Mouse (Mus musculus) neural tube, embryonic 12.5 days (tissue): ENCODE measurements around the gene Chst11. TPM values are rescaled to one million over a fixed set of nuclear protein-coding genes. Genes with fewer than 3 reads are reported as not detected.

ENCODE experiments used
- ATAC-seq: fragments of 200-750 bp; cut with Nextera tagmentation; 2 replicates; pipeline ENCODE4 v1.8.0; 2017; ENCODE audit warnings: low read depth, mild to moderate bottlenecking, moderate TSS enrichment, moderate library complexity; ENCODE audit not compliant: low FRiP score
- H3K27ac ChIP-seq: fragments of 300-500 bp; sonication (generic); 2 replicates; pipeline ENCODE4 v1.5.1; 2016
- H3K27me3 ChIP-seq: fragments of 300-500 bp; sonication (generic); replicated peaks from 2 replicates; pipeline ENCODE4 v1.6.1; 2016; ENCODE audit warnings: mild to moderate bottlenecking
- H3K36me3 ChIP-seq: fragments of 300-500 bp; sonication (generic); 2 replicates; pipeline ENCODE4 v1.6.1; 2016; ENCODE audit warnings: mild to moderate bottlenecking
- H3K4me1 ChIP-seq: fragments of 300-500 bp; sonication (generic); 2 replicates; pipeline ENCODE4 v1.6.1; 2016
- H3K4me2 ChIP-seq: fragments of 300-500 bp; sonication (generic); replicated peaks from 2 replicates; pipeline ENCODE4 v1.6.1; 2016; ENCODE audit warnings: mild to moderate bottlenecking
- H3K4me3 ChIP-seq: fragments of 300-500 bp; sonication (generic); 2 replicates; pipeline ENCODE4 v1.5.1; 2016
- H3K9ac ChIP-seq: fragments of 300-500 bp; sonication (generic); 2 replicates; pipeline ENCODE4 v1.6.1; 2016; ENCODE audit warnings: mild to moderate bottlenecking
- H3K9me3 ChIP-seq: fragments of 300-500 bp; sonication (generic); 2 replicates; pipeline ENCODE4 v1.6.1; 2016; ENCODE audit warnings: mild to moderate bottlenecking
- WGBS: fragments of 180-500 bp; shearing (Covaris S2); methylation state at CpG from one replicate; pipeline ENCODE4 v1.1.7; 2016; 5-methylcytosine and 5-hydroxymethylcytosine counted together
- polyA plus RNA-seq: library from polyadenylated mRNA; unstranded; fragments of >200 nt; fragmentation: Nextera tagmentation; extraction: Ambion mirVana; gene quantifications from 2 replicates; pipeline ENCODE4 v1.2.1, GENCODE M21; 2016

Chst11 gene
- polyA plus RNA-seq, 1 experiment from 2014 or later = 3.1 TPM

DNA sequence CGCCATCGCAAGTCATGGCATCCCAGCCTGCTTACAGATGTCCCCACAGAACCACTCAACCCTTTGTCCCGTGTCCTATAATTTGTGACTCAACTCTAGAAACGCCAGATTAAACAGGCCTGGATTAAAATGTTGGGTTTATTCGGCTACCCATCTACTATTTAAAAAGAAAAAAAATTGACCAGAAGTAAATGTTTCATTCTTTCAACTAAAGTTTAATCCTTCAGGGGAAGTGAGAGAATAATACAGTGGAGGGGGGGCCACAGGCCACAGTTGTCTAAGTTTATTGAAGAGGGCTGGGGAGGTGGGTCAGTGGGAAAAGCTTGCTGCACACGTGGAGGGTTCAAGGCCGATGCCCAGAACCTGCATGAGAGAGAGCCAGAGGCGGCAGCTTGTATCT, 173.9 kb downstream of the Chst11 start:
- H3K9ac ChIP-seq = no peak overlapping the region
- no peaks in the 10 kb centered on the region for H3K9me3 ChIP-seq
- no peak overlapping the region for H3K4me2 ChIP-seq
- no peaks in the 10 kb centered on the region for H3K36me3 ChIP-seq
- H3K27ac ChIP-seq = no peak overlapping the region
- ATAC-seq = no peak
- H3K4me3 ChIP-seq = no peak overlapping the region
- WGBS = 91% methylated on average over 8 of the region's 8 CpGs
- peaks cover 16% of the 10 kb centered on the region for H3K4me1 ChIP-seq
- no peaks in the 10 kb centered on the region for H3K27me3 ChIP-seq

DNA sequence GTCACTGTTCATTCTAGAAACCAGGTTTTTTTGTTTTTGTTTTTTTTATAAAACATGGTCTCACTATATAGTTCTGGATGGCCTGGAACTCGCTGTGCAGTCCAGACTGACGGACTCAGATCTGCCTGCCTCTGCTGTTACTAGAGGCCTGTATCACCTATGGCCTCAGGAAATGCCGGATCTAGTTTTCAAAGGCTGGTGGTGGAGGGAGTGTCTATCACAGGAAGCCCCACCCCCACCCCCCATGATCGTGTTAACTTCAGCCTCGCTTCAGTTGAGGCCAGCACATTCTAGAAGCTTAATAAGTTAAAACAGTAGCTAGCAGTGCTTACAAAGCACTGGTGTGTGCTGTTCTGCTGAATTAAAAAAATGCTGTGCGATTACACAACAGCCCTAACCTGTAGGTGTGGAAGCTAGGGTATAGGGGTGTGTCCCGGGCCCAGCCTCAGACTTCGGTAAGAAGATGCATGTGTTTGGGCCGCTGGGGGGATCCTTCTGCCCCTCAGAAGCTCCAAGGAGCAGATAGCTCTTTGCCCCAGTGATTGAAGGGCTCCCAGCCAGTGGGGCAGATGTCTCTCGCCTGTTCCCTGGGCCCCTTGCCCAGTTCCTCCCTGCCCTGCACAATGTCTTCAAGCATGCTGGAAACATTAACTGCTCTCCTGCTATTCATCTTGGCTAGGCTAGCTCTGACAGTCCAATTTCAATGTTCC, 176.5 kb downstream of the Chst11 start:
- H3K27me3 ChIP-seq = no peaks in the 10 kb centered on the region
- H3K27ac ChIP-seq = no peak overlapping the region
- H3K4me3 ChIP-seq = no peak overlapping the region
- no peaks in the 10 kb centered on the region for H3K9me3 ChIP-seq
- no peaks in the 10 kb centered on the region for H3K36me3 ChIP-seq
- H3K4me1 ChIP-seq = peaks cover 16% of the 10 kb centered on the region
- 63% methylated on average over 10 of the region's 10 CpGs for WGBS
- no peak overlapping the region for H3K4me2 ChIP-seq
- ATAC-seq = no peak
- no peak overlapping the region for H3K9ac ChIP-seq

DNA sequence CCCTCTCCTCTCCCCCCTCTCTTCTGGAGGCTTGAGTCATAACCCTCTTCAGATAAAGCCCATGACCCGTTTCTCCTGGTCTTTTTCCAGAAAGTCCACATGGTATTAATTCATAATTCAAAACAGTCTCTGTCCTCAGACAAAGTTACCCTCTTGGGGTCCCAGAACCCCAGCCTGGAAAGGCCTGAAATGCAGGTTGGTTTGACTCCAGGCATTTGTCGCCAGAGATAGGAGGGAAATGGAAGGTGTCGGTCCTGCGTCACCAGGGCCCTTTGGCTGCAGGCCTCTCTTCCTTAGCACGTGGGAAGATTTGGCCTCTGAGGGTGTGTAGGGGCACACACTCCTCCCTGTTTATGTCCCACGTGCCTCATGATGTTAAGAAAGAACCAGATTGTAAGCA, 178.6 kb downstream of the Chst11 start:
- no peaks in the 10 kb centered on the region for H3K36me3 ChIP-seq
- no peak for ATAC-seq
- no peak overlapping the region for H3K4me2 ChIP-seq
- H3K27ac ChIP-seq = no peak overlapping the region
- H3K9ac ChIP-seq = no peak overlapping the region
- H3K4me1 ChIP-seq = peaks cover 16% of the 10 kb centered on the region
- H3K27me3 ChIP-seq = no peaks in the 10 kb centered on the region
- no peaks in the 10 kb centered on the region for H3K9me3 ChIP-seq
- H3K4me3 ChIP-seq = no peak overlapping the region
- 78% methylated on average over 6 of the region's 6 CpGs for WGBS

DNA sequence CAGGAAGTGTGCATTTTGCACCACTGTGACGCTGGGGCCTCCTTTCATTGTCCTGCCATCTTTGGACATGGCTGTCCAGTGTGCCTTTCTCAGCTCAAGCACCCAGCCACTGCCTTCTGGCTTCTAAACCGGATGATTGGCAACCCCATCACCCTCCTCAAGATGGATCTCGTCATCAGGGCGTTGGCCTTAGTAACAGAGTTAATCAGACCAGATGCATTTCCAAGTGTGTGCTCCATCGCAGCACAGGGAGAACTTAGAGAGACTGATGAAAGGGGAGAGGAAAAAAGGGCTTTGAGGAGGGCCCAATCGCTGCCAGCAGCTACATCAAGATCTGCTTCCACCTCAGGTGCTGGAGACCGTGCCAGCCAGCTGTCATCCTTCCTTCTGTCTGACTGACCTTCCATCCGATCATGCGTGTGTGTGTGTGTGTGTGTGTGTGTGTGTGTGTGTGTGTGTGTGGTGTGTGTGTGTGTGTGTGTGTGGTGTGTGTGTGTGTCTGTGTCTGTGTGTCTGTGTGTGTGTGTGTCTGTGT, 179.7 kb downstream of the Chst11 start:
- Histone ChIP-seq H3K9ac (no peak overlapping the region), H3K27me3 (no peaks in the 10 kb centered on the region), H3K4me3 (no peak overlapping the region), H3K36me3 (no peaks in the 10 kb centered on the region), H3K4me2 (no peak overlapping the region), H3K27ac (no peak overlapping the region), H3K4me1 (peaks cover 16% of the 10 kb centered on the region), H3K9me3 (no peaks in the 10 kb centered on the region)
- no peak for ATAC-seq
- 88% methylated on average over 7 of the region's 9 CpGs for WGBS

DNA sequence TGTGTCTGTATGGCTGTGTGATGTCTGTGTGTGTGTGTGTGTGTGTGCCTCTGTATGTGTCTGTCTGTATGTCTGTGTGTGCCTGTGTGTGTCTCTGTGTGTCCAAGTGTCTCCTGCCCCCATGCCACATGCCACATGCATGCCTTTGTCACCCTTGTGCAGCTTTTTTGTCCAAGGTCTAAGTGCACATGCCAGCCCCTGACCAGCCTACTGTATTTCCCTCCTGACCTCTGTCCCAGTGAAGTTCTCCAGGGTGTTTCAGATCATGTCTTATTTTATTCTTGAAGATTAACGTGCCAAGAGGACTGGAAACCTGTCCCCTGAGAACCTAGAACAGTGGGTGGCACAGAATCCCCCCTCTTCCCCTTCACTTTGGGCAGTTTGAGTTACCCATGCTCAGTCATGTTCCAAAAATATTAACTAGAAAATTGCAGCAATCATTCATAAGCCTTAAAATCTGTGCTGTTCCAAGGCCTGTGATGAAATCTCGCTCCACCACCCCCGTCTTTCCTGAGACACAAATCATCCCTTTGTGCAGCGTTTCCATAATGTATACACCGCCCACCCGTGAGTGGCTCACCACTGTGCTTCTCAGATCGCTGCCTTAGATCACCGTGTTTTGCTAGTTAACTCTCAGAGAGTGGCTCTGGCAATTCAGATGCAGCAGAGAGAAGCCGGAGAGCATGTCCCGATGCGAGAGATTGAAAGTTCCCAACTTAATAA, 180.4 kb downstream of the Chst11 start:
- Histone ChIP-seq H3K9ac (no peak overlapping the region), H3K36me3 (no peaks in the 10 kb centered on the region), H3K27me3 (no peaks in the 10 kb centered on the region), H3K4me3 (no peak overlapping the region), H3K4me1 (peaks cover 16% of the 10 kb centered on the region), H3K4me2 (no peak overlapping the region), H3K9me3 (no peaks in the 10 kb centered on the region), H3K27ac (no peak overlapping the region)
- no peak for ATAC-seq
- 71% methylated on average over 11 of the region's 11 CpGs for WGBS

DNA sequence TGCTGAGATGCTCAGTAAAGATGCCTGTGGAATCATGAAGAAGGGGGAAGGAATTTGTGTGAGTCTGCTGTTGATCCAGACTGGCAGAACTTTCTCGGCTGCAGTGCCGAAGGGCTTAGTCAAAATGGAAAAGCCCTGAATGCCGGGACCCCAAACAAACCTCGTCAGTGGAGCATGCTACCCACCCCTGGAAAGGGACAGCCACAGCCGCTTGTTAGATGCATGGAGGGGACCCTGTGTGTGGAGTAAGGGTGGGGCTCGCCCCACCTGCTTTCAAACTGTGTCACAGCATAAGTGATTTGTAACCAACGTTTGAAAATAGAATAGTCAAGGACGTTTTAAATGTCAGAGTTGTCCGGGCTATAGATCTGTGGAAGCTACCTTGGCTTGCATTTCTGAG, 181.0 kb downstream of the Chst11 start:
- Histone ChIP-seq H3K36me3 (no peaks in the 10 kb centered on the region), H3K4me2 (no peak overlapping the region), H3K9me3 (no peaks in the 10 kb centered on the region), H3K27ac (no peak overlapping the region), H3K27me3 (no peaks in the 10 kb centered on the region), H3K9ac (no peak overlapping the region), H3K4me3 (no peak overlapping the region), H3K4me1 (peaks cover 16% of the 10 kb centered on the region)
- ATAC-seq = no peak
- 77% methylated on average over 9 of the region's 9 CpGs for WGBS

DNA sequence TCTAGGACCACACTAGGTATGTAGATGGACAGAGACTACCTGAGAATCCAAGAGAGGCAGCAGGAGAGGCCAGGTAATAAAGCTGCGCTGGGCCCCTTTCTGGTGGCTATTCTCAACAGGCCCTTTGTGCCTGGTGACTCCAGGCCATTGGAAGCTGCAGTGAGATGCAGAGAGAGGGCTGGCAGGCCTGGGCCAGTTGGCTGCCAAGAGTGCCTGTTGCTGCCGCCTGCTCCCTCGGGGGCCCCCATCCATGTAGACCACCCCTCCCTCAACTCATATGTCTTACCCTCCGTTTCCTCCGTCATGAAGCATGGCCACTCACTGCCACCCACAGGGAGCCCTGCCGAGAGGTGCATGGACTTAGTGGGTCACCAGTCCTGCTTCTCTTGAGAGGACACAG, 182.2 kb downstream of the Chst11 start:
- H3K4me3 ChIP-seq = no peak overlapping the region
- no peak overlapping the region for H3K4me2 ChIP-seq
- whole genome bisulfite sequencing = 83% methylated on average over 6 of the region's 6 CpGs
- no peak overlapping the region for H3K27ac ChIP-seq
- H3K4me1 ChIP-seq = peaks cover 7% of the 10 kb centered on the region; the same call in 1 of the 2 replicates
- H3K9me3 ChIP-seq = no peaks in the 10 kb centered on the region
- H3K36me3 ChIP-seq = no peaks in the 10 kb centered on the region
- no peak overlapping the region for H3K9ac ChIP-seq
- H3K27me3 ChIP-seq = no peaks in the 10 kb centered on the region
- no peak for ATAC-seq

DNA sequence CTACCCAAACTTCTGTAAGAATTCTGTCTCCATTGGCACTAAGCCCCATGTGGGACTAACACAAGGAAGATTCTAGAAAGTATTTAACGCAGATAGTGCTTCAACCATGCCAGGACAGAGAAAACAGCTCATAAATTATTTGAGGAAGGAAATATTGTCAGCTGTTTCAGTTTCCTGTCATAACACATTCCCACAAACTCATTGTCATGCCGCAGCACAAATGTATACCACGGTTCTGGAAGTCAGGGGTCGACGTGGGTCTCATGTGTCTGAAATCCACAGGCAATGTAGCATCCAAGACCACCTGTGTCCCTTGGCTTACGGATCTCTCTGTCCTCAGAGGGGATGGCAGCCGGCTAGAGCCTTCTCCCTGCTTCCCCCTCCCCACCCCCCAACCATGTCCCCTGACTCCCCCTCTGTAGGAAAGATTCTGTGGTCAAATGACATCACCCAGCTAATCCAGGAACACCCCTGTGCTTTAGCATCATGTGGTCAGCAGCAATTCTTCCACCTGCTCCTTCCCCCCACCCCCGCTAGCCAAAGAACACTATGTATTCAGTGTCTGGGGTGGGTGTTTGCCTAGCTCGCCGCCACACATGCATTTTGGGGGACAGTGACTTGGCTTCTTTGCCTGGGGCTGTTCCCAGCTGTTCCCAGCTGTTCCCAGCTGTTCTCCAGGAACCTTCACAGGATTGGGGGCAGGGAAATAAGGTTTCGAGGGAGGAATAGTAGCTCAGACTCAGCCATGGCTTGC, 183.2 kb downstream of the Chst11 start:
- Histone ChIP-seq H3K9me3 (no peaks in the 10 kb centered on the region), H3K27ac (no peak overlapping the region), H3K9ac (no peak overlapping the region), H3K4me2 (no peak overlapping the region), H3K36me3 (no peaks in the 10 kb centered on the region), H3K4me3 (no peak overlapping the region), H3K27me3 (no peaks in the 10 kb centered on the region), H3K4me1 (0 out of 2 replicates have a peak, but pooled peaks cover 2% of the 10 kb centered on the region)
- no peak for ATAC-seq
- WGBS = 83% methylated on average over 11 of the region's 11 CpGs

DNA sequence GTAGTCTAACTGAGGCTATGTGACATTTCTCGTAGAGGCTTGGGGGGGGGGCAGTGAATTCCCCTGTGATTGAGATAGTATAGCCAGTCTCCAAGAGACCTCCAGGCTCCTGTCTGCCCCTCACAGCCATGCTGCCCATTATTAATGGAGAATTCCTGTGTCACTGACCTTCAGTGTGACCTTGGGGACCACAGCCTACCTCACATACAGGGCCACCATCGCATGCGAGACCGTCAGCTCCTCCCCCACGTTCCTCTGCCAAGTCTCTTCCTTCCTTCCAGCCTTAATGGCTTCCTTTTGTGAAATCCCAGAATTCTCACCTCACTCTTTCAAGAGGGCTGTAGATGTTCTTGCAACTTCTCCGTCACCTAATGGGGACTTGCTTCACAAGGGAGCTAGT, 184.3 kb downstream of the Chst11 start:
- no peak for ATAC-seq
- no peak overlapping the region for H3K27ac ChIP-seq
- H3K9ac ChIP-seq = no peak overlapping the region
- no peaks in the 10 kb centered on the region for H3K9me3 ChIP-seq
- WGBS = 90% methylated on average over 6 of the region's 6 CpGs
- H3K36me3 ChIP-seq = no peaks in the 10 kb centered on the region
- no peak overlapping the region for H3K4me3 ChIP-seq
- H3K4me1 ChIP-seq = no peaks in the 10 kb centered on the region
- no peaks in the 10 kb centered on the region for H3K27me3 ChIP-seq
- H3K4me2 ChIP-seq = no peak overlapping the region

DNA sequence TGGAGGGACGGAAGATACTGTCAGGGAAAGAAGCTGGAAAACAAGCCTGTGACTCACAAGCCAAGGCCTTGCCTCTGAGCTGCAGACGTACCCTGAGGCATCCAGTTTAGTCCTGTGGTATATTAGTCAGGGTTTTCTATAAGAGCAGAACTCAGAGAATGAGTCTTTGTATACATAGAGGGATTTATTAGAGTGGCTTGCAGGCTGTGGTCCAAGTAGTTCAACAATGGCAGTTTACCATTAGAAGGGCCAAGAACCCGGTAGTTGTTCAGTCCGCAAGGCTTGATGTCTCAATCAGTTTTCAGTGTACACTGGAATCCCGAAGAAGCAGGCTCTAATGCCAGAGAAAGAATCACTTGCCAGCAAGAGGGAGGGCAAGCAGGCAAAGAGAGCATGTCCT, 192.9 kb downstream of the Chst11 start:
- H3K27ac ChIP-seq = no peak overlapping the region
- no peak overlapping the region for H3K9ac ChIP-seq
- no peak for ATAC-seq
- H3K4me2 ChIP-seq = no peak overlapping the region
- H3K36me3 ChIP-seq = no peaks in the 10 kb centered on the region
- WGBS = 78% methylated on average over 5 of the region's 5 CpGs
- peaks cover 3% of the 10 kb centered on the region; the same call in 1 of the 2 replicates for H3K4me1 ChIP-seq
- no peaks in the 10 kb centered on the region for H3K9me3 ChIP-seq
- no peaks in the 10 kb centered on the region for H3K27me3 ChIP-seq
- no peak overlapping the region for H3K4me3 ChIP-seq

DNA sequence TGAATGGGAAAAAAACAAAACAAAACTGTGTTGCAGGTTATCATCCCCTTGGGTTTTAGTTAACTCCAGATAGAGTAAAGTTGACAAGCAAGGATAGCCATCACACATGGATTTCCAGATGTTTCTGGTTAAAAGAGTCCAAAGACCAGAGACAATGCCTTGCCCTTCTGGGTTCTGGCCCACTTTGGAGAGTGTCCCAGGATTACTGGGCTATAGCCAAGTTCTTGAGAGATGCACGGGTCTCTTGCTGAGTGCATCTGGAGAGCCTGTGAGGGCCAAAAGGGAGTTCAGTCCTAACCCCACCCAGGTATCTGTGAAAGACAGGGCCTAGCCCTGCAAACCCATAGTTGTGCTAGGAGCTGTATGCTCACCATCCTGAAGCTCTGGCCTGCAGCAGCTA, 193.4 kb downstream of the Chst11 start:
- H3K36me3 ChIP-seq = no peaks in the 10 kb centered on the region
- H3K27me3 ChIP-seq = no peaks in the 10 kb centered on the region
- peaks cover 3% of the 10 kb centered on the region; the same call in 1 of the 2 replicates for H3K4me1 ChIP-seq
- H3K27ac ChIP-seq = no peak overlapping the region
- no peaks in the 10 kb centered on the region for H3K9me3 ChIP-seq
- H3K4me3 ChIP-seq = no peak overlapping the region
- no peak overlapping the region for H3K9ac ChIP-seq
- no peak overlapping the region for H3K4me2 ChIP-seq
- no peak for ATAC-seq
- 91% methylated on average over 1 of the region's 1 CpGs for WGBS
